Mouse (Mus musculus): ENCODE measurements at regions not wholly inside any gene's neighbourhood (a gene's known extent, or its start where the extent isn't known, plus 50 kb on each side); places are given as distances from the start of the nearest gene placed in this dataset.

DNA sequence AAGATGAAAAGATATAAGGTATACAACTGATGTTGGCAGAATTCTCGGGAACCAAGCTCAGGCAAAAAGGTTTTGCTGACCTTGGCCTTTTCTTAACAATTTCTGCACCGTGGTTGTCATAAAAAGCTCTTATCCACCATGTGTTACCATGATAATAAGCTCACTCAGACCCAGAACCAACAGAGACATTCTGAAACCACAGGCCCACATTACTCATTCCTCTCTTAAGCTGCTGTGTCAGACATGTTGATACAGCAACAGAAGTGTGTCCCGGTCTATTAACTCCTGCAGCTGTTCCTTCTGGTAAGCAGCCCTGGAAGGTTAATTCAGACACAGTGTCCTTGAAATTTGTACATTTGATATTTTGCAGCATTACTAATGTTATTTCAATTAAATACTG lies 167.9 kb downstream of the Car2 start:
- TF ChIP-seq POLR2A (IDR thresholded peaks at IDR 0.05; ENCODE audit: control insufficient read depth, low read depth, low read length) (no peak), CTCF (IDR thresholded peaks at IDR 0.05; ENCODE audit: control insufficient read depth, insufficient read depth, insufficient replicate concordance, low read depth, low read length) (no peak)

Measured in testis, adult 2 months (tissue).